Mouse (Mus musculus): ENCODE results near the gene Armc12. TPM values are rescaled to one million over a fixed set of nuclear protein-coding genes. Genes with fewer than 3 reads are reported as not detected.

Armc12 gene
- polyA plus RNA-seq, 1 experiment = not detected

GRCm38 (mm10) chr17:28502196-28502821, 28.3 kb upstream of the Armc12 start:
- no peak overlapping the region for H3K4me3 ChIP-seq (ENCODE audit: insufficient read depth, poor library complexity, severe bottlenecking)
- H3ac ChIP-seq (ENCODE audit: control insufficient read depth, insufficient read length, low read depth) = no peak overlapping the region
- H3K79me3 ChIP-seq (ENCODE audit: low read depth) = no peaks in the 10 kb centered on the region
- no peaks in the 10 kb centered on the region for H3K27me3 ChIP-seq (ENCODE audit: control insufficient read depth, insufficient read depth, insufficient read length)
- no peaks in the 10 kb centered on the region for H3K79me2 ChIP-seq (ENCODE audit: control insufficient read depth, insufficient read depth)
- no peak for TF ChIP-seq USF1 (IDR thresholded peaks at IDR 0.05; ENCODE audit: low read depth)
- no peak for TF ChIP-seq MYOG (IDR thresholded peaks at IDR 0.05; ENCODE audit: control insufficient read depth, extremely low read depth, insufficient read length)
- no peak for TF ChIP-seq MYOD1 (IDR thresholded peaks at IDR 0.05; ENCODE audit: control insufficient read depth, insufficient read length, low read depth)
- TF ChIP-seq MAX (IDR thresholded peaks at IDR 0.05) = no peak
- TF ChIP-seq FOSL1 (IDR thresholded peaks at IDR 0.05; ENCODE audit: insufficient read depth, low read length, poor library complexity, severe bottlenecking) = no peak
- TF ChIP-seq CTCF (IDR thresholded peaks at IDR 0.05; ENCODE audit: control insufficient read depth, insufficient read depth, insufficient read length) = no peak
- no peak for TF ChIP-seq CEBPB (IDR thresholded peaks at IDR 0.05; ENCODE audit: low read depth)
- H3K36me3 ChIP-seq (ENCODE audit: control insufficient read depth, insufficient read depth) = no peaks in the 10 kb centered on the region

GRCm38 (mm10) chr17:28504182-28504581, 26.4 kb upstream of the Armc12 start:
- no peak overlapping the region for H3K4me3 ChIP-seq (ENCODE audit: insufficient read depth, poor library complexity, severe bottlenecking)
- TF ChIP-seq USF1 (IDR thresholded peaks at IDR 0.05; ENCODE audit: low read depth) (no peak), CTCF (IDR thresholded peaks at IDR 0.05; ENCODE audit: control insufficient read depth, insufficient read depth, insufficient read length) (no peak), MAX (IDR thresholded peaks at IDR 0.05) (no peak), MYOD1 (IDR thresholded peaks at IDR 0.05; ENCODE audit: control insufficient read depth, insufficient read length, low read depth) (no peak), CEBPB (IDR thresholded peaks at IDR 0.05; ENCODE audit: low read depth) (no peak), FOSL1 (IDR thresholded peaks at IDR 0.05; ENCODE audit: insufficient read depth, low read length, poor library complexity, severe bottlenecking) (no peak), MYOG (IDR thresholded peaks at IDR 0.05; ENCODE audit: control insufficient read depth, extremely low read depth, insufficient read length) (no peak)
- H3K79me3 ChIP-seq (ENCODE audit: low read depth) = no peaks in the 10 kb centered on the region
- H3ac ChIP-seq (ENCODE audit: control insufficient read depth, insufficient read length, low read depth) = no peak overlapping the region
- H3K27me3 ChIP-seq (ENCODE audit: control insufficient read depth, insufficient read depth, insufficient read length) = no peaks in the 10 kb centered on the region
- no peaks in the 10 kb centered on the region for H3K79me2 ChIP-seq (ENCODE audit: control insufficient read depth, insufficient read depth)
- H3K36me3 ChIP-seq (ENCODE audit: control insufficient read depth, insufficient read depth) = no peaks in the 10 kb centered on the region

- no peak for TF ChIP-seq USF1 (IDR thresholded peaks at IDR 0.05; ENCODE audit: low read depth)
- no peak for TF ChIP-seq MYOD1 (IDR thresholded peaks at IDR 0.05; ENCODE audit: control insufficient read depth, insufficient read length, low read depth)
- TF ChIP-seq CEBPB (IDR thresholded peaks at IDR 0.05; ENCODE audit: low read depth) = no peak
- TF ChIP-seq CTCF (IDR thresholded peaks at IDR 0.05; ENCODE audit: control insufficient read depth, insufficient read depth, insufficient read length) = no peak
- no peak for TF ChIP-seq MAX (IDR thresholded peaks at IDR 0.05)
- no peak for TF ChIP-seq FOSL1 (IDR thresholded peaks at IDR 0.05; ENCODE audit: insufficient read depth, low read length, poor library complexity, severe bottlenecking)
- no peak for TF ChIP-seq MYOG (IDR thresholded peaks at IDR 0.05; ENCODE audit: control insufficient read depth, extremely low read depth, insufficient read length)
- no peaks in the 10 kb centered on the region for H3K27me3 ChIP-seq (ENCODE audit: control insufficient read depth, insufficient read depth, insufficient read length)
- no peak overlapping the region for H3ac ChIP-seq (ENCODE audit: control insufficient read depth, insufficient read length, low read depth)
- H3K79me2 ChIP-seq (ENCODE audit: control insufficient read depth, insufficient read depth) = no peaks in the 10 kb centered on the region
- H3K4me3 ChIP-seq (ENCODE audit: insufficient read depth, poor library complexity, severe bottlenecking) = no peak overlapping the region
- H3K79me3 ChIP-seq (ENCODE audit: low read depth) = no peaks in the 10 kb centered on the region
- no peaks in the 10 kb centered on the region for H3K36me3 ChIP-seq (ENCODE audit: control insufficient read depth, insufficient read depth)
Measured at GRCm38 (mm10) chr17:28505591-28505990, 25.0 kb upstream of the Armc12 start.

- Histone ChIP-seq H3K4me3 (ENCODE audit: insufficient read depth, poor library complexity, severe bottlenecking) (no peak overlapping the region), H3K27me3 (ENCODE audit: control insufficient read depth, insufficient read depth, insufficient read length) (no peaks in the 10 kb centered on the region), H3K36me3 (ENCODE audit: control insufficient read depth, insufficient read depth) (no peaks in the 10 kb centered on the region), H3ac (ENCODE audit: control insufficient read depth, insufficient read length, low read depth) (no peak overlapping the region), H3K79me2 (ENCODE audit: control insufficient read depth, insufficient read depth) (no peaks in the 10 kb centered on the region), H3K79me3 (ENCODE audit: low read depth) (no peaks in the 10 kb centered on the region)
- TF ChIP-seq FOSL1 (IDR thresholded peaks at IDR 0.05; ENCODE audit: insufficient read depth, low read length, poor library complexity, severe bottlenecking) (no peak), MYOG (IDR thresholded peaks at IDR 0.05; ENCODE audit: control insufficient read depth, extremely low read depth, insufficient read length) (no peak), MAX (IDR thresholded peaks at IDR 0.05) (no peak), MYOD1 (IDR thresholded peaks at IDR 0.05; ENCODE audit: control insufficient read depth, insufficient read length, low read depth) (no peak), CTCF (IDR thresholded peaks at IDR 0.05; ENCODE audit: control insufficient read depth, insufficient read depth, insufficient read length) (no peak), USF1 (IDR thresholded peaks at IDR 0.05; ENCODE audit: low read depth) (no peak), CEBPB (IDR thresholded peaks at IDR 0.05; ENCODE audit: low read depth) (no peak)
Measured at GRCm38 (mm10) chr17:28506895-28507294, 23.7 kb upstream of the Armc12 start.

GRCm38 (mm10) chr17:28507496-28507895, 23.1 kb upstream of the Armc12 start:
- TF ChIP-seq CTCF (IDR thresholded peaks at IDR 0.05; ENCODE audit: control insufficient read depth, insufficient read depth, insufficient read length) (no peak), MAX (IDR thresholded peaks at IDR 0.05) (no peak), MYOG (IDR thresholded peaks at IDR 0.05; ENCODE audit: control insufficient read depth, extremely low read depth, insufficient read length) (no peak), MYOD1 (IDR thresholded peaks at IDR 0.05; ENCODE audit: control insufficient read depth, insufficient read length, low read depth) (no peak), USF1 (IDR thresholded peaks at IDR 0.05; ENCODE audit: low read depth) (no peak), CEBPB (IDR thresholded peaks at IDR 0.05; ENCODE audit: low read depth) (no peak), FOSL1 (IDR thresholded peaks at IDR 0.05; ENCODE audit: insufficient read depth, low read length, poor library complexity, severe bottlenecking) (no peak)

More at GRCm38 (mm10) chr17:28507496-28507895, 23.1 kb upstream of the Armc12 start:
- H3K4me3 ChIP-seq (ENCODE audit: insufficient read depth, poor library complexity, severe bottlenecking) = no peak overlapping the region
- no peak overlapping the region for H3ac ChIP-seq (ENCODE audit: control insufficient read depth, insufficient read length, low read depth)
- H3K79me3 ChIP-seq (ENCODE audit: low read depth) = no peaks in the 10 kb centered on the region
- no peaks in the 10 kb centered on the region for H3K27me3 ChIP-seq (ENCODE audit: control insufficient read depth, insufficient read depth, insufficient read length)
- H3K79me2 ChIP-seq (ENCODE audit: control insufficient read depth, insufficient read depth) = no peaks in the 10 kb centered on the region
- H3K36me3 ChIP-seq (ENCODE audit: control insufficient read depth, insufficient read depth) = no peaks in the 10 kb centered on the region

Measured in C2C12 (cell line).